ENCODE assay signal across 8 mouse cellular contexts in genomic region chr3:101709379-101709970, GRCm38 (mm10).
DNase-seq lines count a peak whose midpoint lies in the region; ATAC-seq lines count a peak whose summit lies in the region.
"Had no signal": no experiment of that assay in that cellular context is flagged by ENCODE, and none has a peak within 500 bp of the region (broad histone marks: within the 10 kb centered on the region; RNA-seq: fewer than 3 reads in every experiment).

No protein-coding gene starts in this region.

- intact Hi-C loops in heart, postnatal 10 days (cut with DNase I): loop anchor here (5.0 kb wide), 1 partner anchor 202 kb away; no protein-coding TSS in a partner anchor

- ATAC-seq in CD4-positive, CD25-positive, alpha-beta regulatory T cell, adult 4 months: no peak
- ATAC-seq: forebrain, embryonic 16.5 days had no signal

- peak; percentile 4 for DNase-seq in adipocyte (ENCODE audit: low spot score)
- DNase-seq in adrenal gland, postnatal 25 days: peak; percentile 72
- peak; percentile 76 to 84 for DNase-seq in heart, postnatal 10 days
- DNase-seq in kidney, postnatal 14 days: peak; percentile 49
- DNase-seq in thymus, postnatal 36 days: no peak
- DNase-seq in yolk sac, embryonic 10.5 days (ENCODE audit: low spot score): no peak

Comparison
In these comparisons a context has a peak if more than half of its experiments do, and no peak if none do; other contexts are left out.
1. DNase-seq: peak in adipocyte (single experiment), adrenal gland, postnatal 25 days (single experiment), heart, postnatal 10 days (2 of 2) and kidney, postnatal 14 days (single experiment); none in thymus, postnatal 36 days (0 of 2) and yolk sac, embryonic 10.5 days (single experiment).